Mouse (Mus musculus) testis, postnatal 10 days (tissue): ENCODE measurements at regions not wholly inside any gene's neighbourhood (a gene's known extent, or its start where the extent isn't known, plus 50 kb on each side); places are given as distances from the start of the nearest gene placed in this dataset.
"Not testable (repeated sequence)": the region's sequence is repeated elsewhere in the genome, so short reads cannot be mapped to it uniquely, and the experiment has no call there.

Source experiments
- DNase-seq: peaks from one replicate; pipeline ENCODE4 v3.0.0; 2021; ENCODE audit warnings: low spot score

- DNase-seq, result no peak
These were observed 54.3 kb upstream of the Ddr1 start for GRCm38 (mm10) chr17:35758769-35759168.

- no peak for DNase-seq
These were observed 55.3 kb upstream of the Ddr1 start for GRCm38 (mm10) chr17:35759740-35760139.

GRCm38 (mm10) chr17:35762614-35763013 lies 58.2 kb upstream of the Ddr1 start:
- DNase-seq, result no peak

GRCm38 (mm10) chr17:35763101-35763500 lies 58.4 kb upstream of the Ier3 start:
- DNase-seq, result no peak

- DNase-seq, result peak; percentile 76
These were observed 57.6 kb upstream of the Ier3 start for GRCm38 (mm10) chr17:35763866-35764265.

- DNase-seq, result no peak
These were observed 55.1 kb upstream of the Ier3 start for GRCm38 (mm10) chr17:35766406-35766805.

GRCm38 (mm10) chr17:35769175-35769960 lies 52.1 kb upstream of the Ier3 start:
- DNase-seq, result no peak

GRCm38 (mm10) chr17:35769961-35770276 lies 51.6 kb upstream of the Ier3 start:
- not testable (repeated sequence) for DNase-seq

GRCm38 (mm10) chr17:35770599-35770998 lies 50.9 kb upstream of the Ier3 start:
- no peak for DNase-seq

- no peak for DNase-seq
These were observed 49.7 kb upstream of the Ier3 start for GRCm38 (mm10) chr17:35771656-35772405.
